Mouse (Mus musculus) hindbrain, embryonic 14.5 days (tissue): Measurements from ENCODE around the gene Gpr182. TPM values are rescaled to one million over a fixed set of nuclear protein-coding genes. Genes with fewer than 3 reads are reported as not detected.

Experiments used
- ATAC-seq: fragments of 200-750 bp; cut with Nextera tagmentation; 2 replicates; pipeline ENCODE4 v1.8.0; 2017; ENCODE audit warnings: moderate number of reproducible peaks, mild to moderate bottlenecking, moderate TSS enrichment, moderate library complexity; ENCODE audit not compliant: low FRiP score
- DNase-seq: peaks from one replicate; pipeline ENCODE4 v3.0.0-alpha.2; 2015; ENCODE audit warnings: low spot score
- H3K27ac ChIP-seq: fragments of 300-500 bp; sonication (generic); 2 replicates; pipeline ENCODE4 v1.5.1; 2014; ENCODE audit warnings: mild to moderate bottlenecking, moderate library complexity
- H3K27me3 ChIP-seq: fragments of 300-500 bp; sonication (generic); 2 replicates; pipeline ENCODE4 v1.6.1; 2014; ENCODE audit warnings: mild to moderate bottlenecking, low read length, mixed read lengths; ENCODE audit not compliant: control insufficient read depth, insufficient read depth
- H3K36me3 ChIP-seq: fragments of 300-500 bp; sonication (generic); replicated peaks from 2 replicates; pipeline ENCODE4 v1.6.1; 2014; ENCODE audit not compliant: control insufficient read depth, insufficient read depth
- H3K4me1 ChIP-seq: fragments of 300-500 bp; sonication (generic); replicated peaks from 2 replicates; pipeline ENCODE4 v1.6.1; 2014; ENCODE audit warnings: antibody characterized with exemption, low read length, mixed read lengths; ENCODE audit not compliant: control insufficient read depth, insufficient read depth
- H3K4me2 ChIP-seq: fragments of 300-500 bp; sonication (generic); replicated peaks from 2 replicates; pipeline ENCODE4 v1.6.1; 2014; ENCODE audit warnings: mild to moderate bottlenecking, moderate library complexity
- H3K4me3 ChIP-seq: fragments of 300-500 bp; sonication (generic); replicated peaks from 2 replicates; pipeline ENCODE4 v1.5.1; 2014; ENCODE audit warnings: mild to moderate bottlenecking, low read length
- H3K9ac ChIP-seq: fragments of 300-500 bp; sonication (generic); 2 replicates; pipeline ENCODE4 v1.6.1; 2014
- H3K9me3 ChIP-seq: fragments of 300-500 bp; sonication (generic); 2 replicates; pipeline ENCODE4 v1.6.1; 2016; ENCODE audit warnings: low read length; ENCODE audit not compliant: control insufficient read depth
- WGBS: fragments of 180-500 bp; shearing (Covaris S2); extraction: QIAGEN DNeasy Blood & Tissue Kit; methylation state at CpG from one replicate; pipeline ENCODE4 v1.1.7; 2014; 5-methylcytosine and 5-hydroxymethylcytosine counted together
- polyA plus RNA-seq: library from polyadenylated mRNA; unstranded; fragments of >200 nt; fragmentation: Nextera tagmentation; extraction: Ambion mirVana; gene quantifications from 2 replicates; pipeline ENCODE4 v1.2.1, GENCODE M21; 2014

Gpr182 gene
- polyA plus RNA-seq, 1 experiment from 2014 or later, result 0.70 TPM

- no peaks in the 10 kb centered on the region for H3K27me3 ChIP-seq
- ATAC-seq (no peak), DNase-seq (no peak)
- H3K9me3 ChIP-seq, result no peaks in the 10 kb centered on the region
- 92% methylated on average over 7 of the region's 7 CpGs for WGBS
- H3K4me2 ChIP-seq, result no peak overlapping the region
- H3K9ac ChIP-seq, result no peak overlapping the region
- no peaks in the 10 kb centered on the region for H3K36me3 ChIP-seq
- no peaks in the 10 kb centered on the region for H3K4me1 ChIP-seq
- H3K4me3 ChIP-seq, result no peak overlapping the region
- H3K27ac ChIP-seq, result no peak overlapping the region
These were observed 43.8 kb downstream of the Gpr182 start for GRCm38 (mm10) chr10:127707721-127708120.

DNA sequence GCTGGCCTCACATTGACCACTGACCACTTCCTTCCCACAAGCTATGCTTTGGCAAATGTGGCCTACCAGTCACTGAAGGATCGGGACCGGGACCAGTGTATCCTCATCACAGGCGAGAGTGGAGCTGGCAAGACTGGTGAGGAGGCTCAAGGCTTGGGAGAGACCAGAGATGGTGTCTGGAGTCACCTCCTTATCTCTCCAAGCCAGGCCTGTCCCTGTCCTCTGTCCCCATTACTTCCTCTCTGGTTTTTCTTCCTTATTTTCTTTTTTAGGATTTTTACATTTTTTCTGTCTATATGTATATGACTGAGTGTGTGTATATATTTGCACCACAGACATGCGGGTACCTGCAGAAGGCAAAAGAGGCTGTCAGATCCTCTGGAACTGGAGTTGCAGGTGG, 45.7 kb downstream of the Gpr182 start:
- Histone ChIP-seq H3K4me3 (no peak overlapping the region), H3K9ac (no peak overlapping the region), H3K4me1 (no peaks in the 10 kb centered on the region), H3K36me3 (no peaks in the 10 kb centered on the region), H3K27me3 (no peaks in the 10 kb centered on the region), H3K4me2 (no peak overlapping the region), H3K27ac (no peak overlapping the region), H3K9me3 (no peaks in the 10 kb centered on the region)
- 97% methylated on average over 4 of the region's 4 CpGs for WGBS
- ATAC-seq (no peak), DNase-seq (no peak)

GRCm38 (mm10) chr10:127704766-127705220, 46.7 kb downstream of the Gpr182 start, which contains the start of gene Myo1a:
TSS of gene Myo1a (plus strand) at chr10:127705170.
- no peaks in the 10 kb centered on the region for H3K27me3 ChIP-seq
- DNase-seq (no peak), ATAC-seq (no peak)
- H3K9me3 ChIP-seq, result no peaks in the 10 kb centered on the region
- H3K9ac ChIP-seq, result no peak within 1 kb of the TSS
- H3K4me1 ChIP-seq, result no peaks in the 10 kb centered on the region
- WGBS, result 78% methylated on average over 2 of the region's 2 CpGs
- H3K27ac ChIP-seq, result no peak within 1 kb of the TSS
- no peaks in the 10 kb centered on the region for H3K36me3 ChIP-seq
- no peak within 1 kb of the TSS for H3K4me2 ChIP-seq
- H3K4me3 ChIP-seq, result no peak within 1 kb of the TSS

DNA sequence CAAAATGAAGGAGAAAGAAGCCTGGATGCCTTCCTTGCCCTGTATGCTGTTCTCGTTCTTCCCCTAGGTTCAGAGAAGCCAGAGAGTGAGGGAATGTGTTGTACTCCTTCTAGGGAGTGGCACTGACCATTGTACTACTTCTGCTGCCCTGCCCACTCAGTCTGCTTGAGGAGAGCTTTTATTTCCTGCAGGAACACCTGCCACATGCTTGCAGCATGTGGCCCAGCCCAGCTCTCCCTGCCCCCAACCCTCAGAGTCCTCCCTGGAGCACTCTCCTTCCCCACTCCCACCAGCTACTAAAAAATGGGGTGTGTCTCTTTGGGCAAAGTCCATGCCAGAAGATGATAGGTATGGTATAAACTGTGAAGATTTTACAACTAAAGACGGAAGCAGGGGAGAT, 47.2 kb downstream of the Gpr182 start:
- 71% methylated on average over 2 of the region's 2 CpGs for WGBS
- H3K4me1 ChIP-seq, result no peaks in the 10 kb centered on the region
- H3K9ac ChIP-seq, result no peak overlapping the region
- H3K27ac ChIP-seq, result no peak overlapping the region
- H3K27me3 ChIP-seq, result no peaks in the 10 kb centered on the region
- DNase-seq (no peak), ATAC-seq (no peak)
- H3K4me3 ChIP-seq, result no peak overlapping the region
- no peaks in the 10 kb centered on the region for H3K36me3 ChIP-seq
- no peaks in the 10 kb centered on the region for H3K9me3 ChIP-seq
- H3K4me2 ChIP-seq, result no peak overlapping the region

DNA sequence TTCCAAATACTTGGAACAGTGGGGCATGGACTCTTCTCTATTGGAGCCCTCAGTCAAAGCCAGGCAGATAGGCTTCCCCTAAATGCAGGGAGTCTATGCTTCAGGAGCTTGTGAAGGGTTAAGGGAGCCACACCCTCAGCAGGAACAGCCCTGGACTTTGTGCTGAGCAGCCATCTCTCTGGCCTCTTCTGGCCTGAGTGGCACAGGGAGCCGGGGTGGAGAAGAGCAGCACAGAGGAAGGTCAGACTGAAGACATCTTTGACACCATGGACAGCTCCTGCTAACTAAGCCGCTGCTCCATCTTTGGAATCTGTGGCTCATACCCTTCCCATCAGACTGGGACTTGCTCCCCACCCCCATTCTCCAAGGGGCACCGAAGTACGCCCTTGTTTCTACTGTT, 48.2 kb downstream of the Gpr182 start:
- no peak overlapping the region for H3K4me3 ChIP-seq
- ATAC-seq, result no peak
- no peaks in the 10 kb centered on the region for H3K36me3 ChIP-seq
- no peak overlapping the region for H3K27ac ChIP-seq
- no peak for DNase-seq
- no peaks in the 10 kb centered on the region for H3K27me3 ChIP-seq
- no peaks in the 10 kb centered on the region for H3K4me1 ChIP-seq
- H3K4me2 ChIP-seq, result no peak overlapping the region
- 47% methylated on average over 4 of the region's 4 CpGs for WGBS
- H3K9me3 ChIP-seq, result no peaks in the 10 kb centered on the region
- H3K9ac ChIP-seq, result no peak overlapping the region

DNA sequence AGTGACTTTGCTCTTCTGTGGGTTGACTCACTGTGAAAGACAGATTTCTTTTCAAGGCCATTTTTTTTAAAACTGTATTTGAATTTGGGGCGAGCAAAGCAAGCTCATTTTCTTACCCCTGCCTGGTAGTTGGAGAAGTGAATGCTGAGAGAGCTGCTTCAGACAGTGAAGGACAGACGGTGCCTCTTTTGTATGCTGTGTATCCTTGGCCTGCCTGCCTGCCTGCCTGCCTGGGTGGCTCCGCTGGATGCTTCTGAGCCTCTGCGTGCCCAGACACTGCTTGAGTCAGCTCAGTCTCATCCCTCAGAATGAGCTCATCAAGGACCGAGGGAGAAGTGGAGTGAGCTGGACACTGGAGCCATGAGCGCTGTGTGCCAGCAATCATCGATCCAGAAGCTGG, 52.6 kb downstream of the Gpr182 start:
- Histone ChIP-seq H3K4me2 (no peak overlapping the region), H3K4me3 (no peak overlapping the region), H3K27ac (no peak overlapping the region), H3K9me3 (no peaks in the 10 kb centered on the region), H3K4me1 (no peaks in the 10 kb centered on the region), H3K9ac (no peak overlapping the region), H3K27me3 (no peaks in the 10 kb centered on the region), H3K36me3 (peaks cover 12% of the 10 kb centered on the region)
- ATAC-seq (no peak), DNase-seq (no peak)
- WGBS, result 95% methylated on average over 7 of the region's 7 CpGs

Other genes with a start within 250 kb of the Gpr182 start
- gene Ndufa4l2, start 236.8 kb downstream of the Gpr182 start, polyA plus RNA-seq, result 12.7 and 18.0 TPM in 2 replicates
- 45.6 and 47.4 TPM in 2 replicates for gene Shmt2, start 229.3 kb downstream of the Gpr182 start, polyA plus RNA-seq
- 94.1 and 105 TPM in 2 replicates for gene Nxph4, start 217.2 kb downstream of the Gpr182 start, polyA plus RNA-seq
- gene Lrp1, start 130.6 kb downstream of the Gpr182 start, polyA plus RNA-seq, result 118 and 119 TPM in 2 replicates
- 4.7 and 5.5 TPM in 2 replicates for gene Stat6, start 108.7 kb downstream of the Gpr182 start, polyA plus RNA-seq
- gene Nemp1, start 84.8 kb downstream of the Gpr182 start, polyA plus RNA-seq, result 3.3 and 4.3 TPM in 2 replicates
- gene Nab2, start 83.2 kb downstream of the Gpr182 start, polyA plus RNA-seq, result 2.3 and 2.6 TPM in 2 replicates
- 0.37 and 0.76 TPM in 2 replicates for gene Myo1a, start 46.6 kb downstream of the Gpr182 start, polyA plus RNA-seq
- 0.41 and 0.44 TPM in 2 replicates for gene Tac2, start 27.3 kb downstream of the Gpr182 start, polyA plus RNA-seq
- gene Zbtb39, start 12.2 kb downstream of the Gpr182 start, polyA plus RNA-seq, result 4.3 and 4.7 TPM in 2 replicates
- 0.05 TPM in 1 of 2 replicates, not detected in the other for gene Rdh1, start 8.0 kb upstream of the Gpr182 start, polyA plus RNA-seq
- gene Rdh16f1, start 8.1 kb upstream of the Gpr182 start, polyA plus RNA-seq, result not detected in 2 replicates
- 0.12 TPM in 1 of 2 replicates, not detected in the other for gene Rdh9, start 24.7 kb upstream of the Gpr182 start, polyA plus RNA-seq
- 0.10 TPM in 1 of 2 replicates, not detected in the other for gene Rdh16, start 49.4 kb upstream of the Gpr182 start, polyA plus RNA-seq
- gene Rdh19, start 98.2 kb upstream of the Gpr182 start, polyA plus RNA-seq, result not detected in 2 replicates
- gene Rdh16f2, start 114.7 kb upstream of the Gpr182 start, polyA plus RNA-seq, result not detected in 2 replicates
- not detected in 2 replicates for gene Rdh7, start 137.1 kb upstream of the Gpr182 start, polyA plus RNA-seq
- gene Sdr9c7, start 146.8 kb upstream of the Gpr182 start, polyA plus RNA-seq, result not detected in 2 replicates